Mouse (Mus musculus) megakaryocyte, embryonic 14.5 days (primary cell): ENCODE results near the gene Atxn7l3b.

Source experiments
- FLI1 ChIP-seq: IDR thresholded peaks from 2 replicates; pipeline ENCODE4 v1.6.1; 2012; ENCODE audit warnings: low read length, inconsistent platforms, mixed read lengths
- GATA1 ChIP-seq: IDR thresholded peaks from 3 replicates; pipeline ENCODE4 v1.6.1; 2012; ENCODE audit warnings: mixed read lengths, low read length, inconsistent platforms, borderline replicate concordance

GRCm38 (mm10) chr10:112882149-112882548, 46.7 kb downstream of the Atxn7l3b start:
- TF ChIP-seq GATA1 (no peak), FLI1 (no peak)
